Mouse (Mus musculus): ENCODE data around the gene Id3. TPM values are rescaled to one million over a fixed set of nuclear protein-coding genes. Genes with fewer than 3 reads are reported as not detected.

Id3 gene
- polyA plus RNA-seq, 1 experiment = 33.8 TPM

DNA sequence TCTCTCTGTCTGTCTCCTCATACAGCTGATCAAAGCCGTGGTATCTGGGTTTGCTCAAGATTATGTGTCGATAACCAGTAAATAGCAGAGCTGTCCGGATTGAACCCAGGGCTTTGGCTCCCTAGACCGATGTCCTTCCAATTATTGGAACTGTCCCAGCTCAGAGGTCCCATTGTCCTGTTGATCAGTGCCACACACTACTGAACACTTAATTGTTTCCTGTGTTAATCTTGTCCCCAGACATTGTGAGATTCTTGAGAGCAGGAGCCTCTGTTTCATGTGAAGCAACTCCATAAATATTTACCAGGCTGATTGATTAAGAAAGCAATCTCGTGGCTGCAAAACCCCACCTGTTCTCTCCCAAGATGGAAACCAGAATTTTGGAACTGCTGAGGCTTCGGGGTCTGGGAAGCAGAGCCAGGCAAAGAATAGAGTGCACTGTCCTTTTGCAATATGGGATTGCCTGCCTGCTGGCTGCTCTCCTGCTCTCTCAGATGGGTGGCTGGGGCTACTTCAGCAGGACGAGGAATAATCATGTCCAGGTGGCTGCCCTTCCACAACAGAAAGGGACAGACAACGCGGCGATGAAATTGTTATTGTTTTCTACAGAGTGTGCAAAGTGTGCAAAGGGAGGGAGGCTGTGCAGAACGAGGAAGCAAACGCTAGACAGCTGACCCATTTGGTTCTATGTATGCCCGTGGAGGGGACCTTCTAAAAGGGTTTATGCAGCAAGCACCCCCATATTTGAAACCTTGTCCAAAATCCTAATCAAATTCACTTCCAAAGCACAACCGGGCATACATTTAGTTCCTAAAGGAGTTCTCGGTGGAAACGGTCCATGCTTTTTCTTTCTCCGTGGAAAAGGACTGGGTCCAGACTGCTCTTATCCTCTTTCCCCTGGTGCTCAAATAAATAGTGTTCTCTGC lies 767 bp upstream of the Id3 start:
- TF ChIP-seq POLR2A (IDR thresholded peaks at IDR 0.05; ENCODE audit: borderline replicate concordance, control insufficient read depth, low read depth, low read length) (no peak), CTCF (IDR thresholded peaks at IDR 0.05; ENCODE audit: control insufficient read depth, insufficient read depth, low read length) (no peak)
- Histone ChIP-seq H3K4me1 (ENCODE audit: control insufficient read depth, insufficient read depth, low read length) (peaks cover 1% of the 10 kb centered on the region; the same call in 1 of the 2 replicates), H3K4me3 (replicated peaks; ENCODE audit: control insufficient read depth, low read depth, low read length) (no peak overlapping the region), H3K27ac (ENCODE audit: control insufficient read depth, insufficient read depth, low read depth, low read length, poor library complexity) (no peak overlapping the region)
- WGBS = 29% methylated on average over 17 of the region's 17 CpGs

DNA sequence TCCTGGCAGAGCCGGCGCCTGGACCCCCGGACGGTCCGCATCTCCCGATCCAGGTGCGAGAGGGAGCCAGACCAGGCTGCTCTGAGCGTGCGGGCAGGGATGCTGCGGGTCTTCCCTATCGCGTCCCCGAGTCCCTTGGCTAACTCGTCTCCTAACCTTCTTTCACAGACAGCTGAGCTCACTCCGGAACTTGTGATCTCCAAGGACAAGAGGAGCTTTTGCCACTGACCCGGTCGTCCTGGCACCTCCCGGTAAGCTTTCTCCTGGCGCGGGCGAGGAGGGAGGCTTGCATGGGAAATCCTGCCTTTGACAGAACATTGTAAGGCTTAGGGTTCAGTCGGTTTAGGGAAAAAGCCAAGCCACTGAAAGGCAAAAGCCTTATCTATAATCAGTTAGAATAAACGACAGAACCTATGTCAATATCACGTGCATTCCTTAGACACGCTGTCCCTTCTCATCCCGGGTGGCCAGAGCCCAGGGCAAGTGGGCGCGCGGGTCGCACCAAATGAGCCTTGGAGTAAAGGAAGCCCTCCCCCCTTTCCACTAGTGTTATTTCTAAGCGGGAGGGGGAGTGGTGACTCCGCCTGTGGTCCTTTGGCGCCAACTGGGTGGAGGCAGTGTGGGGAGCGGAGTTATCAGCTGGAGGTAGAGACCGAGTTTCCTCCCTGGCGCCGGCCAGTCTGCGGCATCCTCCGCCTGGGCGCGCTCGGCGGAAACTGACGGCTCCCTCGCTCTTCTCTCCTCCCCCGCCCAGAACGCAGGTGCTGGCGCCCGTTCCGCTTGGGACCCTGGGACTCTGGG lies 1.0 kb downstream of the Id3 start:
- TF ChIP-seq CTCF (IDR thresholded peaks at IDR 0.05; ENCODE audit: control insufficient read depth, insufficient read depth, low read length) (no peak), POLR2A (IDR thresholded peaks at IDR 0.05; ENCODE audit: borderline replicate concordance, control insufficient read depth, low read depth, low read length) (peak; percentile 64; the same call in 1 of the 2 replicates)
- H3K4me1 ChIP-seq (ENCODE audit: control insufficient read depth, insufficient read depth, low read length) = peaks cover 1% of the 10 kb centered on the region; the same call in 1 of the 2 replicates
- peak overlapping the region; percentile 80 for H3K27ac ChIP-seq (ENCODE audit: control insufficient read depth, insufficient read depth, low read depth, low read length, poor library complexity)
- WGBS = under 1% methylated on average over 50 of the region's 50 CpGs
- peak overlapping the region; percentile 84 for H3K4me3 ChIP-seq (replicated peaks; ENCODE audit: control insufficient read depth, low read depth, low read length)

DNA sequence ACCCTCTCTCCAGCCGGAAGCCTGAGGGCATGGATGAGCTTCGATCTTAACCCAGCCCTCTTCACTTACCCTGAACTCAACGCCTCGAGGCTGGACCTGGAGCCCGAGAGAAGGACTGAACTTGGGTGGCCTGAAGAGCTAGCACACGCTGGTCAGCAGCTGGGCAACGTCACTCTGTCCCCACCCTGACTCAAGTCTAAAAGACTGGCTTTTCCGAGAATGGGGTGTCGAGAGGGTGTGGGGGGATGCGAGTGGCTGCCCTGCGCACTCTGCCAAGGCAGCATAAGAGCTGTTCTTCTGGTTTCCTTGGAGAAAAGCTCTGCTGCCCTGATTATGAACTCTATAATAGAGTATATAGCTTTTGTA lies 1.6 kb downstream of the Id3 start:
- peak overlapping the region; percentile 80 for H3K27ac ChIP-seq (ENCODE audit: control insufficient read depth, insufficient read depth, low read depth, low read length, poor library complexity)
- peaks cover 1% of the 10 kb centered on the region; the same call in 1 of the 2 replicates for H3K4me1 ChIP-seq (ENCODE audit: control insufficient read depth, insufficient read depth, low read length)
- TF ChIP-seq CTCF (IDR thresholded peaks at IDR 0.05; ENCODE audit: control insufficient read depth, insufficient read depth, low read length) (no peak), POLR2A (IDR thresholded peaks at IDR 0.05; ENCODE audit: borderline replicate concordance, control insufficient read depth, low read depth, low read length) (no peak)
- WGBS = 10% methylated on average over 11 of the region's 11 CpGs
- peak overlapping the region; percentile 84 for H3K4me3 ChIP-seq (replicated peaks; ENCODE audit: control insufficient read depth, low read depth, low read length)

DNA sequence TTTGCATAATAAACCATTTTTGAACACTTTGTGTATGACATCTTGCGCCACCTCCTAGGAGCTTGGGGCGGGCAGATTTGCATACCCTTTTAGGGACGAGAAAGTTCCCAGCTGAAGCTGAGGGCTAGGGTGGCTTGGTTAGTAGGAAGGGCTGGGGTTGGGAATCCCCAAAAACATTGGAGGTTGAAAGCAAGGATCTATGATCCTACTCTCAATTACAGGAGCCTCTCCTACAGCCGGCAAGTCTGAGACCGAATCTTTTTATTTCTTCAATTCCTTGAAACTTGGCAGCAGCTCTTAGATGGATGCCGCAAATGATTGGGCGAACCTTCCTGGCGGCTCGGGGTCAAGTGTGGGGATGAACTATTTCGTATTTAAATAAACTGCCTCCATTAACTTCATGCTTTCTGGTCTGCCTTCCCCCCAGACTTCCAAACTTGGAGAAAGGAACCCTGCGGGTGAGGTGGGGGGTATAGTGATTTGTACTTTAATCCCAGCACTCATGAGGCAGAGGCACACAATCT lies 2.1 kb downstream of the Id3 start:
- no peak overlapping the region for H3K27ac ChIP-seq (ENCODE audit: control insufficient read depth, insufficient read depth, low read depth, low read length, poor library complexity)
- peaks cover 1% of the 10 kb centered on the region; the same call in 1 of the 2 replicates for H3K4me1 ChIP-seq (ENCODE audit: control insufficient read depth, insufficient read depth, low read length)
- H3K4me3 ChIP-seq (replicated peaks; ENCODE audit: control insufficient read depth, low read depth, low read length) = no peak overlapping the region
- no peak for TF ChIP-seq POLR2A (IDR thresholded peaks at IDR 0.05; ENCODE audit: borderline replicate concordance, control insufficient read depth, low read depth, low read length)
- no peak for TF ChIP-seq CTCF (IDR thresholded peaks at IDR 0.05; ENCODE audit: control insufficient read depth, insufficient read depth, low read length)
- 64% methylated on average over 11 of the region's 11 CpGs for WGBS

DNA sequence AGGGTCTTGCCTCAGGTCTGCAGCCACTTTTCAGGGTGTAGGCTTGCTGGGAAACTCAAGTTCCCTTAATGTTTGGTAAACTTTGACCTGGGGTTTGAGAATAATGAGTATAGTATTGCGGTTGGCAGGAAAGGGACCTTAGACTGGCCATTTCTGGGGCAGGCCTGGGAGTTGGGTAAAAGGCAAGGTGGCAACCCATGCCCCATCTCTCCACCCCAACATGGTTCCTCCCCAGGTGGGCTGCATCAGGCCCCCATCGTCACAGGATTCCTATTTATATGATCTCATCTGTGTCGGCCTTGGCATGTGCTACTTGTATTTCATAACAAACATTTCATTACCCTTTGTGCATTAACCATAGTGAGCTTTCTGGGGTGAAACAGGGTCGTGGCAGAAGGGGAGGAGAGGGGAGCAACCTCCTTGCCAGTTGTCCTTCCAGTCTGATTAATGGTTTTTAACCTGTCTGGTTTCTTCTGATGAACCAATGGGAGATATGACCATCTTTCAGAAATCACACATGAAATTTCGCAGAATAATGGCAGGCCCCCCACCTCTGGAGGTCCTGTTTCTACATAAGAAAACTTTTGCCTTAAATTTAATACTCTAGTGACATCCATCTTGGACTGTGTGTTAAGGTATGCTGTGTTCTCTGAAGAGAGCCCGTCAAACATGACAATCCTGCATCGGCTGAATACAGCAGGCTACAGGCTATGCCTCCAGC lies 2.9 kb downstream of the Id3 start:
- H3K4me1 ChIP-seq (ENCODE audit: control insufficient read depth, insufficient read depth, low read length) = peaks cover 1% of the 10 kb centered on the region; the same call in 1 of the 2 replicates

DNA sequence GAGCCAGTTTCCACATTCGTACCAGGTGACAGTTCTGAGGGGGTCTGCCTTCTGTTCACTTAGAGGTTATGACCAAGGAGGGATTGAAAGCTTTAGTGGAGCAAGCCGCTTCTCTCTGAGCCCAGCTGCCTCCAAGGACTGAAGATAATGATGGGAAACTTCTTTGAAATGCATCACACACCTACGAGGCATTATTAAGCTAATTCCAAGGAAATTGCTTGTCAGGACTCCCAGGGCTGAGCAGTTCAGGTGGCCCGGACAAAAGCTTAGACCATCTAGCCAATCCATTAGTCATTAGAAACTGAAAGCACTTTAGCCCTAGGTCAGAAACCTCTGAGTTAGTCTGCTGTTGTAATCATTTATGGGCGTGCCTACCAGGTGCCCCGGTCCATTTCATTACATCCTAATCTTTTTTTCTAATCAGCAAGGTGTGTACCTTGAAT lies 3.4 kb downstream of the Id3 start:
- Histone ChIP-seq H3K4me1 (ENCODE audit: control insufficient read depth, insufficient read depth, low read length) (peaks cover 1% of the 10 kb centered on the region; the same call in 1 of the 2 replicates), H3K27ac (ENCODE audit: control insufficient read depth, insufficient read depth, low read depth, low read length, poor library complexity) (no peak overlapping the region), H3K4me3 (replicated peaks; ENCODE audit: control insufficient read depth, low read depth, low read length) (no peak overlapping the region)
- TF ChIP-seq POLR2A (IDR thresholded peaks at IDR 0.05; ENCODE audit: borderline replicate concordance, control insufficient read depth, low read depth, low read length) (no peak), CTCF (IDR thresholded peaks at IDR 0.05; ENCODE audit: control insufficient read depth, insufficient read depth, low read length) (no peak)
- WGBS = 57% methylated on average over 6 of the region's 6 CpGs

More for the DNA sequence above, 2.9 kb downstream of the Id3 start:
- TF ChIP-seq POLR2A (IDR thresholded peaks at IDR 0.05; ENCODE audit: borderline replicate concordance, control insufficient read depth, low read depth, low read length) (no peak), CTCF (IDR thresholded peaks at IDR 0.05; ENCODE audit: control insufficient read depth, insufficient read depth, low read length) (no peak)
- H3K27ac ChIP-seq (ENCODE audit: control insufficient read depth, insufficient read depth, low read depth, low read length, poor library complexity) = no peak overlapping the region
- WGBS = 69% methylated on average over 7 of the region's 7 CpGs
- H3K4me3 ChIP-seq (replicated peaks; ENCODE audit: control insufficient read depth, low read depth, low read length) = no peak overlapping the region

DNA sequence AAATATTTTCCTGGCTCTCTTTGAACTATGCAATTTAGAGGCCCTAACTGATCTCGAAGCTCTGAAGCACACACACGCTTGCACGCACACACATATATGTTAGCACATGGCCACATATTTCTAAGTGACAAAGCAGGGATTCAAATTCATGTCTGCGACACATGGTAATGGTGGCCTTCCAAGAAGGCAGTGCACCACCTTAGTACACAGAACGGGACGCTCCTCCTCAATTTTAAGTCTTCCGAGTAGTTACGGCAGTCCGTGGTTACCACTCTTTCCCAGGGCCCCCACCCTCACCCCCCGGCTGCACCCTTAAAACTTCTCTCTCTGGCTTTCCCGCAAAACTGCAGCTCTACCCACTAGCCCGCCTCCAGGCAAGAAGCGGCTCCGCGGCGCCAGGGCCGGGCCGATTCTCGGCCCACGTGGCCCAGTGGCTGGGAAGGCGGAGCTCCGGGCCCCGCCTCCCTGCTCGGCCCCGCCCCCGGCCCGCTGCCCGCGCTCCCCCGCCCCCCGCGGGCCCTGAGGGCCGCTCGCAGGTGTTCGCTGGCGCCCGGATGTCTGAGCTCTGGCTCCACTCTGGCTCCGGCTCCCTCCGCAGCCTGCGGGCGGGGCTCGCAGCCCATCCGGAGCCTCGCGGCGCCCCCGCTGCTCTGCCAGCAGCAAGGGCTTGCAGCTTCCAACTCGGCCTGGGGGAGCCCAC lies 4.3 kb downstream of the Id3 start:
- TF ChIP-seq POLR2A (IDR thresholded peaks at IDR 0.05; ENCODE audit: borderline replicate concordance, control insufficient read depth, low read depth, low read length) (no peak), CTCF (IDR thresholded peaks at IDR 0.05; ENCODE audit: control insufficient read depth, insufficient read depth, low read length) (no peak)
- H3K4me1 ChIP-seq (ENCODE audit: control insufficient read depth, insufficient read depth, low read length) = peaks cover 1% of the 10 kb centered on the region; the same call in 1 of the 2 replicates
- WGBS = 3% methylated on average over 43 of the region's 48 CpGs
- H3K27ac ChIP-seq (ENCODE audit: control insufficient read depth, insufficient read depth, low read depth, low read length, poor library complexity) = peak overlapping the region; percentile 22; the same call in 1 of the 2 replicates
- peak overlapping the region; percentile 31 for H3K4me3 ChIP-seq (replicated peaks; ENCODE audit: control insufficient read depth, low read depth, low read length)
